Mouse (Mus musculus) lung, embryonic 14.5 days (tissue): ENCODE measurements around the gene Ugt1a6b. TPM values are rescaled to one million over a fixed set of nuclear protein-coding genes. Genes with fewer than 3 reads are reported as not detected.
"Not testable (repeated sequence)": the region's sequence is repeated elsewhere in the genome, so short reads cannot be mapped to it uniquely, and the experiment has no call there.

Experiments used
- ATAC-seq: fragments of 200-750 bp; cut with Nextera tagmentation; 2 replicates; pipeline ENCODE4 v1.8.0; 2017; ENCODE audit warnings: mild to moderate bottlenecking, moderate TSS enrichment, moderate library complexity; ENCODE audit not compliant: insufficient read depth
- DNase-seq: peaks from one replicate; pipeline ENCODE4 v3.0.0-alpha.2; 2015
- H3K27ac ChIP-seq: fragments of 300-500 bp; sonication (generic); 2 replicates; pipeline ENCODE4 v1.5.1; 2014; ENCODE audit warnings: low read depth, mild to moderate bottlenecking, moderate library complexity
- H3K27me3 ChIP-seq: fragments of 300-500 bp; sonication (generic); 2 replicates; pipeline ENCODE4 v1.6.1; 2014; ENCODE audit warnings: low read length, control low read depth; ENCODE audit not compliant: insufficient read depth
- H3K36me3 ChIP-seq: fragments of 300-500 bp; sonication (generic); 2 replicates; pipeline ENCODE4 v1.6.1; 2014; ENCODE audit warnings: control low read depth; ENCODE audit not compliant: insufficient read depth
- H3K4me1 ChIP-seq: fragments of 300-500 bp; sonication (generic); 2 replicates; pipeline ENCODE4 v1.6.1; 2014; ENCODE audit warnings: antibody characterized with exemption, control low read depth; ENCODE audit not compliant: insufficient read depth
- H3K4me2 ChIP-seq: fragments of 300-500 bp; sonication (generic); 2 replicates; pipeline ENCODE4 v1.6.1; 2014; ENCODE audit warnings: mild to moderate bottlenecking
- H3K4me3 ChIP-seq: fragments of 300-500 bp; sonication (generic); 2 replicates; pipeline ENCODE4 v1.5.1; 2014; ENCODE audit warnings: low read depth, low read length
- H3K9ac ChIP-seq: fragments of 300-500 bp; sonication (generic); 2 replicates; pipeline ENCODE4 v1.6.1; 2014
- H3K9me3 ChIP-seq: fragments of 300-500 bp; sonication (generic); 2 replicates; pipeline ENCODE4 v1.6.1; 2016; ENCODE audit warnings: low read depth, low read length, control low read depth
- CTCF ChIP-seq: IDR thresholded peaks from 2 replicates; pipeline ENCODE4 v1.5.1; 2016; ENCODE audit warnings: antibody characterized with exemption, low read depth
- WGBS: fragments of 180-500 bp; shearing (Covaris S2); extraction: QIAGEN DNeasy Blood & Tissue Kit; methylation state at CpG from one replicate; pipeline ENCODE4 v1.1.7; 2014; 5-methylcytosine and 5-hydroxymethylcytosine counted together
- polyA plus RNA-seq: library from polyadenylated mRNA; unstranded; fragments of >200 nt; fragmentation: Nextera tagmentation; extraction: Ambion mirVana; gene quantifications from 2 replicates; pipeline ENCODE4 v1.2.1, GENCODE M21; 2014

Ugt1a6b gene
- polyA plus RNA-seq = 0.38 TPM in 1 of 2 replicates, not detected in the other

- not testable (repeated sequence) for H3K4me2 ChIP-seq, H3K9me3 ChIP-seq, H3K27ac ChIP-seq, H3K36me3 ChIP-seq, DNase-seq, H3K4me1 ChIP-seq, H3K4me3 ChIP-seq, ATAC-seq, H3K9ac ChIP-seq, H3K27me3 ChIP-seq
- 41% methylated on average over 3 of the region's 3 CpGs for WGBS
Measured at GRCm38 (mm10) chr1:88103019-88103418, at the start of gene Ugt1a6b. Gene Ugt1a6b (plus strand): TSS chr1:88103252.

DNA sequence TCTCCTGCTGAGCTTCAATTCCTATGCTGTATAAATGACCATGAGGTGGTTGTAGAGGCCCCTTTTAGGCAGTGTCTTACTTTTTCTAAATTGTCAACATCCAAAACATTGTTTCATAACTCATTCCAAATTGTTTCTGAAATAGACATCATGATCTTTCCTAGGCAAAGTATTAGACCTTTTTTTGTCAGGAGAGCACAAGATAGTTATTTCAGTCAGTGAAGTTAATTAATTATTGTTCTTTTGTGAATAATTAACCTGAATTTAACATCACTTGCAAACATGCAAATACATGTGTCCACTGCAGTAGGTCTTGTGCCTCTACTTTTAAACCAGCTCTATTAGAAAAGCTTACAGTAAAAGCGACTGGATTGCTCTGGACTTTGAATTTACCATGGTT lies 48.0 kb upstream of the Ugt1a6b start, which contains the start of gene Ugt1a10:
Ugt1a10 (plus strand) TSS at position 301 of the 400 bp plus-strand sequence.
- Histone ChIP-seq H3K27ac (no peak within 1 kb of the TSS), H3K4me1 (no peaks in the 10 kb centered on the region), H3K27me3 (no peaks in the 10 kb centered on the region), H3K9ac (no peak within 1 kb of the TSS), H3K36me3 (no peaks in the 10 kb centered on the region), H3K4me3 (no peak within 1 kb of the TSS), H3K9me3 (no peaks in the 10 kb centered on the region), H3K4me2 (no peak within 1 kb of the TSS)
- 68% methylated on average over 1 of the region's 1 CpGs for WGBS
- DNase-seq (no peak), ATAC-seq (no peak)
- no peak for TF ChIP-seq CTCF

DNA sequence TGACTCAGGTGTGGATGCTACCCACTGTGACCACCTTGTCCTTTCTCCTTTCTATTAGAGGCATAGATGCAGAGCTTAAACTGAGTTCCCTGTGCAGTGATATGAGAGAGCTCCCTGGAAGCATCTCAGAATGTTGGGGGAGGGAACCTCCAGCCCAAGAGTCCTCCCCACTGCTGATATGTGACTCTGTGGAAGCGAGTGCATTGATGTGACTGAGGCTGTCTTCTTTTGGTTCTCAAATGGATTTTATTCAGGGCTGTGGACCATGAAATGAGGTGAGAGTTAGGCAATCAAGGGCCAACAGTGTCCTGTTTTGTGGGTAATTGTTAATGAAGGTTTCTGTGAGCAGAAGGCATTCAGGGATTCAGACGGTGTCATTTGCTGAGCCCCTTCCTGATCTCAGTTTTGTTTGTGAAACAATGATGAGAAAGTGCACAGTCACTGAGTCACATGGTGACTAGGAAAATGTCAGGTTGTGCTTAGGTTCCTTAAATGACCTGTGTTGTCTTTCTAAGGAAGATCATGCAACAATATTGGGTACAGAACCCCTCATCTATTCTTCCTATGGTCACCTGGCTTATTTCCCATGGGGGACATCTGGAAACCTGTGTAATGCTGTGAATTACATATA lies 36.5 kb upstream of the Ugt1a6b start:
- H3K4me2 ChIP-seq, H3K4me3 ChIP-seq, H3K4me1 ChIP-seq, H3K9me3 ChIP-seq, H3K9ac ChIP-seq, H3K27me3 ChIP-seq, H3K36me3 ChIP-seq, DNase-seq, H3K27ac ChIP-seq, ATAC-seq: not testable (repeated sequence)
- WGBS = 60% methylated on average over 1 of the region's 2 CpGs

GRCm38 (mm10) chr1:88070495-88070894 lies 32.6 kb upstream of the Ugt1a6b start, which contains the start of gene Ugt1a9:
Gene Ugt1a9 (plus strand): TSS chr1:88070800.
- Histone ChIP-seq H3K27me3 (no peaks in the 10 kb centered on the region), H3K4me1 (no peaks in the 10 kb centered on the region), H3K9me3 (no peaks in the 10 kb centered on the region), H3K36me3 (no peaks in the 10 kb centered on the region), H3K27ac (no peak within 1 kb of the TSS), H3K9ac (no peak within 1 kb of the TSS), H3K4me3 (no peak within 1 kb of the TSS), H3K4me2 (no peak within 1 kb of the TSS)
- 46% methylated on average over 2 of the region's 2 CpGs for WGBS
- ATAC-seq (no peak), DNase-seq (no peak)
- TF ChIP-seq CTCF = no peak

- WGBS = 60% methylated on average over 4 of the region's 4 CpGs
- H3K36me3 ChIP-seq = no peaks in the 10 kb centered on the region
Measured at GRCm38 (mm10) chr1:88070902-88071301, 32.1 kb upstream of the Ugt1a6b start.

GRCm38 (mm10) chr1:88074471-88074870 lies 28.6 kb upstream of the Ugt1a6b start:
- Histone ChIP-seq H3K27me3 (no peaks in the 10 kb centered on the region), H3K9me3 (no peaks in the 10 kb centered on the region), H3K9ac (no peak overlapping the region), H3K4me2 (no peak overlapping the region), H3K36me3 (no peaks in the 10 kb centered on the region), H3K4me3 (no peak overlapping the region), H3K27ac (no peak overlapping the region), H3K4me1 (no peaks in the 10 kb centered on the region)
- TF ChIP-seq CTCF = no peak
- DNase-seq (no peak), ATAC-seq (no peak)
- WGBS = 68% methylated on average over 2 of the region's 2 CpGs

More at GRCm38 (mm10) chr1:88070902-88071301, 32.1 kb upstream of the Ugt1a6b start:
- Histone ChIP-seq H3K4me1 (no peaks in the 10 kb centered on the region), H3K9ac (no peak overlapping the region), H3K9me3 (no peaks in the 10 kb centered on the region), H3K27me3 (no peaks in the 10 kb centered on the region), H3K4me3 (no peak overlapping the region), H3K4me2 (no peak overlapping the region), H3K27ac (no peak overlapping the region)
- TF ChIP-seq CTCF = no peak
- no peak for ATAC-seq
- no peak for DNase-seq

- DNase-seq (no peak), ATAC-seq (no peak)
- H3K9ac ChIP-seq = no peak overlapping the region
- TF ChIP-seq CTCF = no peak
- H3K4me2 ChIP-seq = no peak overlapping the region
- 96% methylated on average over 1 of the region's 1 CpGs for WGBS
- H3K4me3 ChIP-seq = no peak overlapping the region
- no peaks in the 10 kb centered on the region for H3K36me3 ChIP-seq
- H3K27me3 ChIP-seq = no peaks in the 10 kb centered on the region
- H3K27ac ChIP-seq = no peak overlapping the region
- no peaks in the 10 kb centered on the region for H3K9me3 ChIP-seq
- no peaks in the 10 kb centered on the region for H3K4me1 ChIP-seq
Measured at GRCm38 (mm10) chr1:88077128-88077527, 25.9 kb upstream of the Ugt1a6b start.
